Comparison of ENCODE assay signal across 11 mouse cellular contexts in the genomic region with DNA sequence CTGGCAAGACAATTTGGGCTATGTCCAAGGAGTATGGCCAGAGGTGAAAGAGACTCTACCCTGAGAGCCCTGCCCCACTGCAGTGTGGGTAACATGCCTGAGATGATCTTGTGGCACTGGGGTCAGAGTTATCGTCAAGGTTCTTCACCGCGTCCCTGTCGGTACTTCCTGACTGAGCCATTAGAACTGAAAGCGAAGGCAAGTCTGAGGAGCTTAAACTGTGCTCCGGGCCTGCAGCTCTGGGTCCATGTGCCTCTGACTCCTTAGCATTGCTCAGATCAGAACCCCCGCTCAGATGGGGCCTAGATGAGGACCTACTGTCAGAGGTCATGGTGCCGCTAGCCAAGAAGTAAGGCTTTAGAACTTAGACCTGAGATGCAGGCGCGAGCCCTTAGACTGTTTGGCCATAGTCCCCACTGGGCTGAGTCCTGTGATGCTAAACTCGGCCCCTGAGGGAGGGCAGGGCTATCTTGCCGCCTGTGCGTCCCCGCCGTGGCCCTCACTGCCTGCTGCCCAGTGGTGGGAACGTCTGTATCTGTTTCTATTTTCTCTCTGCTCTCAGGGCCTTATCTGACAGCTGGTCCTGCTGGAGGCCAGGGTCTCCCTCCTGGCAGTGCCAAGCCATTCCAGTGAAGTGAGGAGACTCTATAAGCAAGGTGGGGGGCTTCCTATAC. TPM values are rescaled to one million over a fixed set of nuclear protein-coding genes. Genes with fewer than 3 reads are reported as not detected.
A peak's percentile ranks its signal among the peaks of the same experiment; 100 is the strongest.
DNase-seq lines count a peak whose midpoint lies in the region; ATAC-seq and TF ChIP-seq lines count a peak whose summit lies in the region.
"Had no signal": no experiment of that assay in that cellular context is flagged by ENCODE, and none has a peak within 500 bp of the region (broad histone marks: within the 10 kb centered on the region; RNA-seq: fewer than 3 reads in every experiment).

No protein-coding gene starts in this region.

- H3K79me2 ChIP-seq in liver, adult 2 months (ENCODE audit: control insufficient read depth, insufficient read depth, low read length), result peaks cover 77% of the 10 kb centered on the region

- H3K27ac ChIP-seq in stomach, embryonic 15.5 days, result peak overlapping the region; percentile 1
- H3K27ac ChIP-seq in stomach, postnatal 0 days (replicated peaks), result no peak overlapping the region
- H3K27ac ChIP-seq in liver, adult 2 months (replicated peaks; ENCODE audit: insufficient read depth, low read depth, low read length), result no peak overlapping the region
- H3K27ac ChIP-seq: neural tube, embryonic 13.5 days had no signal

- DNase-seq in stomach, postnatal 0 days (ENCODE audit: low spot score), result no peak
- DNase-seq in liver, adult 2 months (ENCODE audit: extremely low read depth, low read depth, low spot score), result peak; percentile 67
- DNase-seq in c-Kit-positive CD71-positive TER-119-positive erythroid progenitor cells, embryonic 14.5 days (ENCODE audit: low spot score), result no peak
- no peak for DNase-seq in gastrocnemius, adult 8-10 months (ENCODE audit: low spot score in 2 of 2)
- DNase-seq in urinary bladder, postnatal 14 days (ENCODE audit: low spot score), result no peak
- DNase-seq: gastrocnemius, postnatal 36 days; right cerebral cortex, postnatal 25 days had no signal

- H3K9me3 ChIP-seq in erythroblast, embryonic 14.5 days (ENCODE audit: control insufficient read depth, low read length), result no peaks in the 10 kb centered on the region
- no peaks in the 10 kb centered on the region for H3K9me3 ChIP-seq in stomach, embryonic 15.5 days
- no peaks in the 10 kb centered on the region for H3K9me3 ChIP-seq in stomach, postnatal 0 days (ENCODE audit: control insufficient read depth, low read length)
- H3K9me3 ChIP-seq: neural tube, embryonic 13.5 days had no signal

- ATAC-seq in erythroblast, adult 5-6 weeks (replicated peaks; ENCODE audit: low FRiP score, poor library complexity, severe bottlenecking), result no peak
- ATAC-seq in stomach, embryonic 15.5 days (ENCODE audit: insufficient read depth, low FRiP score, low read depth), result no peak
- ATAC-seq in stomach, postnatal 0 days (ENCODE audit: low FRiP score, low TSS enrichment), result no peak

- TF ChIP-seq CTCF in stomach, postnatal 0 days (IDR thresholded peaks at IDR 0.05; ENCODE audit: low read depth), result no peak
- no peak for TF ChIP-seq CTCF in liver, adult 2 months (IDR thresholded peaks at IDR 0.05; ENCODE audit: low read depth, low read length)

- H3K9ac ChIP-seq in stomach, embryonic 15.5 days, result no peak overlapping the region
- no peak overlapping the region for H3K9ac ChIP-seq in stomach, postnatal 0 days (ENCODE audit: low read length)
- H3K9ac ChIP-seq in liver, adult 2 months (ENCODE audit: low read depth, low read length), result no peak overlapping the region
- H3K9ac ChIP-seq: neural tube, embryonic 13.5 days had no signal

- no peaks in the 10 kb centered on the region for H3K27me3 ChIP-seq in erythroblast, embryonic 14.5 days (ENCODE audit: control insufficient read depth)
- no peaks in the 10 kb centered on the region for H3K27me3 ChIP-seq in stomach, embryonic 15.5 days (replicated peaks)
- no peaks in the 10 kb centered on the region for H3K27me3 ChIP-seq in stomach, postnatal 0 days (ENCODE audit: control insufficient read depth, insufficient read depth, low read length)
- no peaks in the 10 kb centered on the region for H3K27me3 ChIP-seq in liver, adult 2 months (ENCODE audit: control insufficient read depth, insufficient read depth, low read length)
- H3K27me3 ChIP-seq: neural tube, embryonic 13.5 days had no signal

- H3K36me3 ChIP-seq in erythroblast, embryonic 14.5 days (ENCODE audit: control insufficient read depth), result peaks cover 100% of the 10 kb centered on the region
- no peaks in the 10 kb centered on the region for H3K36me3 ChIP-seq in stomach, embryonic 15.5 days
- H3K36me3 ChIP-seq in stomach, postnatal 0 days (ENCODE audit: control insufficient read depth, insufficient read depth, low read length), result no peaks in the 10 kb centered on the region
- H3K36me3 ChIP-seq in liver, adult 2 months (ENCODE audit: control insufficient read depth, insufficient read depth, low read length), result no peaks in the 10 kb centered on the region
- H3K36me3 ChIP-seq: neural tube, embryonic 13.5 days had no signal

- H3K4me1 ChIP-seq in erythroblast, embryonic 14.5 days (ENCODE audit: control insufficient read depth), result peaks cover 100% of the 10 kb centered on the region
- peaks cover 77% of the 10 kb centered on the region for H3K4me1 ChIP-seq in stomach, embryonic 15.5 days
- H3K4me1 ChIP-seq in stomach, postnatal 0 days (replicated peaks; ENCODE audit: control insufficient read depth, insufficient read depth), result no peaks in the 10 kb centered on the region
- peaks cover 41% of the 10 kb centered on the region for H3K4me1 ChIP-seq in liver, adult 2 months (ENCODE audit: control insufficient read depth, insufficient read depth, low read length)

- peak overlapping the region; percentile 21 for H3K4me3 ChIP-seq in erythroblast, embryonic 14.5 days (replicated peaks)
- H3K4me3 ChIP-seq in stomach, embryonic 15.5 days (replicated peaks), result no peak overlapping the region
- H3K4me3 ChIP-seq in stomach, postnatal 0 days (ENCODE audit: low read depth, low read length), result no peak overlapping the region
- no peak overlapping the region for H3K4me3 ChIP-seq in liver, adult 2 months (ENCODE audit: insufficient read depth, low read depth, low read length)
- H3K4me3 ChIP-seq: neural tube, embryonic 13.5 days had no signal

- 65% methylated on average over 16 of the region's 16 CpGs for WGBS in stomach, embryonic 15.5 days
- 61% methylated on average over 16 of the region's 16 CpGs for WGBS in stomach, postnatal 0 days
- 54% methylated on average over 16 of the region's 16 CpGs for WGBS in liver, adult 2 months

- no peak for TF ChIP-seq EP300 in stomach, postnatal 0 days (optimal IDR thresholded peaks at IDR 0.05)

- no peak for TF ChIP-seq POLR2A in liver, adult 2 months (IDR thresholded peaks at IDR 0.05; ENCODE audit: extremely low read depth, insufficient read depth, low read length)

- H3K4me2 ChIP-seq in stomach, embryonic 15.5 days, result no peak overlapping the region
- H3K4me2 ChIP-seq in stomach, postnatal 0 days (replicated peaks; ENCODE audit: low read depth), result no peak overlapping the region
- H3K4me2 ChIP-seq: neural tube, embryonic 13.5 days had no signal

RNA-seq across cellular contexts. Expression of gene Zfpm1, which starts 17.8 kb away (rescaled TPM):
- polyA plus RNA-seq in erythroblast, embryonic 14.5 days (2012), result 331 and 361 TPM in 2 replicates
- total RNA-seq in erythroblast, adult 5-6 weeks (2015; ENCODE audit: low replicate concordance), result 54.2 and 55.4 TPM in 2 replicates
- 196 and 459 TPM in 2 replicates for total RNA-seq in erythroblast, adult 5-6 weeks (2017; ENCODE audit: low replicate concordance)
- 5.6 and 5.7 TPM in 2 replicates for polyA plus RNA-seq in stomach, embryonic 15.5 days (2015; fragmentation: Nextera tagmentation; extraction: Ambion mirVana)
- polyA plus RNA-seq in stomach, postnatal 0 days (2015; fragmentation: Nextera tagmentation; extraction: Ambion mirVana), result 2.3 and 2.8 TPM in 2 replicates
- total RNA-seq in liver, adult 2 months (2014; rRNA removed), result 7.9 and 8.4 TPM in 2 replicates
- polyA plus RNA-seq in liver, adult 2 months (2012; rRNA removed), result 56.5 and 67.5 TPM in 2 replicates
- 1 to 10 TPM; 4.7 to 9.2 (median 6.3) TPM for total RNA-seq in gastrocnemius, adult 8-10 months (2022)
